Mouse (Mus musculus) T-helper 2 cell (primary cell): Measurements from ENCODE around the gene Ttll12.

ENCODE experiments used
- in situ Hi-C: fragments of 300-600 bp; cut with MboI, MseI; formaldehyde crosslinking; loops from one replicate; pipeline ENCODE4 v1.15.1; 2025; ENCODE audit warnings: high pct_unique_total_duplicates

Gene Ttll12

DNA sequence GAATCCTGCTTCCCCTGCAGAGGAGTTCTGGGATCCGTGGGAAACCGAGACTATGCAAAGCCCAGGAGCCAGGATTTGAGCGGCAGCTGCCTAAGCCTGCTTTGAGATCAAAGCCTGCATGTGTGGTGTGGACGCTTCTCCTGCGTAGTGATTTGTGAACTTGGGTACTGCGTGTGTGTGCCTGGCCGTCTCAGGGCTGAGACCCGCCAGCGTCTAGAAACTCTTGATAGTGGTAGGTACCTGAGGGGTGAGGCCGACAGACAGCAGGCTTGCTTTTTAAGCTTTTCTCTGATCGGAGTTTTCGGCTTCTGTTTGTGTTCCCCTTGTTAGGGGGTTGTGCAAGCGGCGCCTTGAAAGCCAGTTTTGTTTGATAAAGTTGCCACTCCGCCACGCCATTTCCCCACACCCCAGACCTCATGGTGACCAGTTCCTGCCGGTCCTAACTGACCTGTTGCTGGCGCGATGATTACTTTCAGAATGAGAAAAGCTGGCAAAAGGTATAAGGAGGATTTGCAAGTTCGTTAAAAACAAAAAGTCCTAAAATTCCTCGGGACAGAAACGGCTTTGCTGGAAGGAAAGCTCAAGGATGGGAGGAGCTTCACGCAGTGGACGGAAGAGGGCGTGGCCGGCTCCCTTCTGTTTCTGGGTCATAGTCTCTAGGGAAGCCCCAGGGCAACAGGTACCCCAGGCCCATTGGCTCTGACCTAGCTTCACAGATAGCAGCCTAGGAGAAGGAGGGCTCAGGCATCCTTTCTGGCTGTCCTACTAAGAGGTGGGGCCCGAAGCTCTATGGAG is 30.9 kb downstream of the Ttll12 start:
- in situ Hi-C loops = no loop called here

DNA sequence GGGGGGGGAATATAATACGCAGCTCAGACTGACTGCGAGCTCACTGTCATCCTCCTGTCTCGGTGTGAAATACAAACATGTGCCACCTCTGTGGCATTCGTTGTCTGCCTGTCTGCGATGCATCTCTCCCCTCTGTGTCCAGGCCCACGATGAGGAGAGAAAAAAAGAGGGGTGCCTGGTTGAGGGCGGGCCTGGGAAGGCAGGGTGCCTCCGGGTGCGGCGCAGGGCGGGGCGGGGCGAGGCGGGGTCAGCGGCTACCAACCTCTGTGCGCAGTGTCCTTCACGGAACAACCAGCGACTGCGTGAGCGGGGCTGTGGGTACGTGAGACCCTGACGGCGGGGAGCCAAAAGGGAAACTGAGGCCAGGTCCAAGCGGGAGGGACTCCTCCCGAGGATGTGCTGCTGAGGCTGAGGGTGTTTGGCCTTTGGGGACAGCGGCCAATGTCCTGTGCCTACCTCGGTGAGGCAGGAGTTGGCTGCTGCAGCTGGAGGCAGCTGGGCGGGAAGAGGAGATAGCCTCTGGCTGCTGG is 31.6 kb downstream of the Ttll12 start, which contains the start of the genes Tspo and Mcat:
TSS of gene Tspo (plus strand) at position 266 of the 530 bp plus-strand sequence.
TSS of gene Mcat (minus strand) at position 461 of the 530 bp plus-strand sequence.
- in situ Hi-C loops = no loop called here

- in situ Hi-C loops = no loop called here
Observed at GRCm38 (mm10) chr15:83562626-83563270, 32.2 kb downstream of the Ttll12 start.

GRCm38 (mm10) chr15:83560941-83561477 is 33.9 kb downstream of the Ttll12 start:
- in situ Hi-C loops = no loop called here

GRCm38 (mm10) chr15:83555161-83555974 is 39.6 kb downstream of the Ttll12 start:
- in situ Hi-C loops = no loop called here

- in situ Hi-C loops = no loop called here
Observed at GRCm38 (mm10) chr15:83553831-83554230, 41.1 kb downstream of the Ttll12 start.

DNA sequence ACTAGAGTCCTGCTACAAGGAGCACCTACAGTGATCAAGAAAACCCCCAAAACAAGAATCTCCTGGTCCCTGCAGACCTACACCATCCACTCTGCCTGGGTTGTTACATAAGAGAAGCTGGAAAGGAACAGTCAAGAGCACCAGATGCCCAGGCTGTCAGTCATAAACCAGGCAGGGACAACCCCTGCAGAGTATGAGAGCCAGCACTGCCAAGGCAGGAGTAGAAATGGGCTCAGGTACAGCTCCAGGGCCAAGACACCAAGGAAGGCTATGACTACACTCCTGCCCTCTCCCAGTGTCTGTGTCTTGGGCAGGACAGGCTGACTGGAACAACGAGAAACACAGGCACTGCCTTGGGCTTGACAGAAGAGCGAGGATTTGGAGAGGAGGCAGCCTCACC is 44.8 kb downstream of the Ttll12 start:
- in situ Hi-C loops = no loop called here

- in situ Hi-C loops = no loop called here
Observed at GRCm38 (mm10) chr15:83547144-83547543, 47.8 kb downstream of the Ttll12 start.

- in situ Hi-C loops = no loop called here
Observed at GRCm38 (mm10) chr15:83546029-83546428, 48.9 kb downstream of the Ttll12 start.

DNA sequence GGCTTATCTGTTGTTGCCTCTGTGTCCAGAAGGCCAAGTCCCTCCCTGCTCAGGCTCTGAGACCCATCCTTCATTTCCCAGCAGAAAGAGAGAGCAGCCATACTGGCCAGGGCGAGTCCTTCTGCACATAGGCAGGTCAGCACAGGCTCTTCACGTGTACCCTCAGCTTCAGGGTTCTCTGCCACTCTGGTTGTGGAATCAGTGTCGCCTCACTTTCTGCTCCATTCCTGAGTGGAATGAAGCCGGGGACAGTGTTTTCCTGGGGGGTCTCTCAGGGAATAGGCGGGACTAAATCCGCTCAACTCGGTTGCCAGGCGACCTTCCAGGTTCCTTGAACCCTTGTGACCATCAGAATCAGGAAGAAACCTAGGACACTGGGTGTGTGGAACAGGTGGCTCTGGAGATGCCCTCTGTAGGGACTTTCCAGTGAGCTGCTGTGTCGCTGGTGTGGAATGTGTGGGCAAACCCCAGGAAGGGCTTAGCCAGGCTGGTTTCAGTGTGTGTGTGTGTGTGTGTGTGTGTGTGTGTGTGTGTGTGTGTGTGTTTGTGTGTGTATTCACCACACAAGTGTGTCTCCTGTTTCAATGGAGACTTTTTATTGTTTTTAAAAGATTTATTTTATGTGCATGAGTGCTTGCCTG is 53.2 kb downstream of the Ttll12 start:
- in situ Hi-C loops = no loop called here

- in situ Hi-C loops = no loop called here
Observed at GRCm38 (mm10) chr15:83539905-83540304, 55.1 kb downstream of the Ttll12 start.

DNA sequence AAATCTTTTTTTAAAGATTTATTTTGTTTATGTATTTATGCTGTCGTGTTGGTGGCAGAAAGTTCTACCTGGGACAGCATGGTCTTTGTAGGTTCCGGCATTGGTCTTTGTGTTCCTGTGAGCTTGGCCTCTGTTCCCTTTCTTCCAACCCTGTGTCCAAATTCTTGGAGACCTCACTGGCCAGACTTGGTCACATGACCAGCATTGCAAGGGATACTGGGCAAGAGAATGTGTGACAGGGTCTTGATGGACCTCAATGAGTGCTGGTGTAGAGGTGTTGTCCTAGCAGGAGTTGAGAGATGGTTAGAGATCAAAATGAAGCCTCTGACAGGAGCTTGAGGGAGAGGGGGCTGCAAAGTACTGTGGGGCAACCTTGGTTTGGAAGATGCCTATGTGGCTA is 56.1 kb downstream of the Ttll12 start:
- in situ Hi-C loops = no loop called here

DNA sequence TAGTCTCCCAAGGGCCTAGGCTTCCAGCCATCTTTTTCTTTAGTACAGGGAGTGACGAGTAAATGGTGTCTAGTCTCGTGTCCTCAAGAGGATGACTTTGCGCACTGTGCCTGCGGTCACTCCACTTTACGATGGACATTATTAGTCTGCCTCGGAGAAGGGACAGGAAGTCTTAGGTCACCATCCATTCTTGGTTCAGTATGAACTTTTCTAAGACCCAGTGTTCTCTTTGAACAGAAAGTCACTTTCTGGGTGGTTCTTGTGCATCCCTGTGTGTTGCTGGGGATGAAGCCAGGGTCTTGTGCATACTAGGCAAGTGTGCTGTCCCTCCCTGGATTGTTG is 59.1 kb downstream of the Ttll12 start:
- in situ Hi-C loops = no loop called here

GRCm38 (mm10) chr15:83534960-83535889 is 59.7 kb downstream of the Ttll12 start:
- in situ Hi-C loops = no loop called here

GRCm38 (mm10) chr15:83532606-83533005 is 62.4 kb downstream of the Ttll12 start:
- in situ Hi-C loops = no loop called here

- in situ Hi-C loops = no loop called here
Observed at GRCm38 (mm10) chr15:83531961-83532469, 62.9 kb downstream of the Ttll12 start.

DNA sequence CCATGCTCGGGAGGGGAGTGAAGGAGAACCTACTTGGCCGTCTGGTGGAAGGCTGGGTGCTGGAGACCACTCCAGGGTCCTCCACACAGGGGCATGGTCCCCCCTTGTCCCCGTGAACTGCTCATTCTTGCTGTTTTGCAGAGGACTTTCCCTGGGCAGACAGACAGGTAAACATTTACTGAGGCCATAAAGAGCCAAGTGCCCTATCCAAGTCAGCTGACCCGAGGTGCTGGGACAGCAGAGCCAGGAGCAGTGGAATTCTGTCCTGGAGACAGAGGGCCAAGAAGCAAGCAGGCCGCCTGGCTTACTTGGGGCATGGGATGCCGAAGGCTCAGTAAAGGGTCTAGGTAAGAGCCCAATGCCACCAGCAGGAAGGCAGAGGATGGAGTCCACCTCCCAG is 64.3 kb downstream of the Ttll12 start:
- in situ Hi-C loops = no loop called here

- in situ Hi-C loops = no loop called here
Observed at GRCm38 (mm10) chr15:83530233-83530632, 64.7 kb downstream of the Ttll12 start.

- in situ Hi-C loops = no loop called here
Observed at GRCm38 (mm10) chr15:83529765-83530164, 65.2 kb downstream of the Ttll12 start.

DNA sequence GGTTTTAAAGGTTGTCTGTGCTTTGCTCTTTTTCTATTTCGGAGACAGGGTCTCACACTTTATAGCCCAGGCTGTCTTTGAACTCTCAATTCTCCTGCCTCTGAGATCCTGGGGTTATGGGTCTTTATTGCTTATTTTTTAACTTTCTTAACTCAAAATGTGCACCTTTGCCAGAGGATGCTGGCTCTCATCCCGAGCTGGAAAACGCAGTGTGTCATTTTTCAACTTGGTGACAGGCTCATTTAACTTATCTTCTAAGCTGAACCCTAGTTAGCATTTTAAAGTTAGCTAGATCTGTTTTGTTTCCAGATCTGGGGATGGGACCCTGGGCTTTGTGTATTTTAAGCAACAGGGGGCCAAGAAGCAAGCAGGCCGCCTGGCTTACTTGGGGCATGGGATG is 66.1 kb downstream of the Ttll12 start:
- in situ Hi-C loops = no loop called here
